Mouse (Mus musculus) Patski (cell line): Measurements from ENCODE around the gene Pidd1. TPM values are rescaled to one million over a fixed set of nuclear protein-coding genes. Genes with fewer than 3 reads are reported as not detected.

Experiments
- ATAC-seq: fragments of 100-300 bp; one replicate; pipeline ENCODE4 v1.8.0; 2021
- CTCF ChIA-PET: fragments of 350-600 bp; sonication (Branson Sonifier 250); formaldehyde crosslinking; loops from one replicate; lab custom pipeline; 2022; ENCODE audit warnings: inconsistent platforms; lab: Charles Lee
- POLR2A ChIA-PET: fragments of 350-600 bp; sonication (Branson Sonifier 250); formaldehyde crosslinking; loops from one replicate; lab custom pipeline; 2022; ENCODE audit warnings: antibody characterized with exemption, inconsistent platforms; lab: Charles Lee
- DNase-seq: peaks from one replicate; pipeline ENCODE4 v3.0.0-alpha.2; 2011; ENCODE audit warnings: low read depth, low spot score
- H3K27me3 ChIP-seq: fragments of 371-371 bp; one replicate; pipeline ENCODE4 v1.5.1; 2021
- CTCF ChIP-seq: fragments of 100-300 bp; IDR thresholded peaks from one replicate; pipeline ENCODE4 v1.5.1; 2021
- in situ Hi-C: fragments of 300-500 bp; cut with MboI; formaldehyde crosslinking; loops from 3 replicates; pipeline ENCODE4 v1.11.1; 2018; ENCODE audit warnings: low pct_unique_long_range_greater_than_20kb, mixed read lengths
- polyA plus RNA-seq: library from polyadenylated mRNA; unstranded; gene quantifications from one replicate; pipeline ENCODE4 v1.2.3, GENCODE M21; 2021

Pidd1 gene
- polyA plus RNA-seq, 1 experiment from 2014 or later = 4.9 TPM

DNA sequence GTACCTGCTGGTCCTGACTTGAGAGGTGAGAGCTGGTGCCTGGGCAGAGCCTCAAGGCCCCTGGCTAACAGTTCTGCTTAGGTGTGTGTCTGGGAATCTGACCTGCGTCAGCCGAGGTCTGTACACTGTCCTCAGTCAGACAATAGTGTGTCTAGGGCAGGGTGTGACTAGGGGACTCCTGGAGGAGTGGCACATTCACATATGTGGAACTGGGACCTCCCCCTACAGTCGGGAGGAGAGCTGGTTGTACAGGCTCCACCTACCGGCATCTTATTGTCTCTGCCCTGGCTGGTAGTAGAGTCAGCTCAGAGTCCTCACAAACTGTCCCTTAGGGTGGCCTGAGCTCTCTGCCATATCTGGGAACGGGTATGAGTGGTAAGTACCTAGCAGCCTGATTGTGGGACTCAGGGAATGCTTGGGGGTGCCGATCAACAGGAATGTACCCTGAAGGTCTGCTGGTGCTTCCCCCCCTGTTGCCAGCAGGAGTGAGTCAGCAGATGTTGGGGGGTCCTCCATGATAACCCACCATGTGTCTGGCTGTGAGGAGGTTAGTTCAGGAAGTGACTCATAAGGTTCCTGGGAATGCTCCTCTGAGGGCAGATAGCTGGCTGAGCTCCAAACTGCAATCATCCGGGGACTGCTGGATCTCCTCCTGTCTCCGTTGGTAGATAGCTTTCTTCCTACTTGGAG lies 24.8 kb upstream of the Pidd1 start:
- in situ Hi-C loops = loop anchor here (25.0 kb wide), 1 partner anchor 919 kb away; the partner anchor contains the start of genes Ctsd and Gm49369
- no peak for DNase-seq
- peak; percentile 61 for ATAC-seq
- ChIA-PET CTCF (interaction anchor here (0.7 to 3.7 kb wide), 9 partner anchors 9 to 202 kb away, joined by 3 to 16 read pairs (median 4); no protein-coding TSS in a partner anchor), POLR2A (interaction anchor here (0.7 to 5.2 kb wide), 9 partner anchors 10 to 252 kb away, joined by 3 to 64 read pairs (median 3); partner anchors contain the start of genes Pnpla2 and Rplp2)
- H3K27me3 ChIP-seq = no peaks in the 10 kb centered on the region
- no peak for TF ChIP-seq CTCF

DNA sequence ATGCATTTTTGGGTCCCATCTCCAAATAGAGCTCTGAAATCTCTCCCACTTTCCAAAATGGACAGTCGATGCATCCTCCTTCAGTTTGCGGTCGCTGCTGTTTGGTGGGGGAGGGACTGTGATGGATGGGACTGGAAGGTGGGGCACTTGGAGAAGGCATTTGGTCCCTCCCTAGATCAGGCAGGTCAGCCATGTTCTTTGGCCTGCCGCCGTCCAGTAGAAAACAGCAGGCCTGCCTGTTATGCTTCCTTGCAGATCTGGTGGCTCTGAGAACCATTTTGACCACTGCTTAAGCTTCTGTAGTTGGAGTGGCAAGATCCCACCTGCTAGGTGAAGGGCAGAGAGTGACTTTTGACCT lies 24.3 kb upstream of the Pidd1 start:
- TF ChIP-seq CTCF = no peak
- ATAC-seq (no peak), DNase-seq (no peak)
- no peaks in the 10 kb centered on the region for H3K27me3 ChIP-seq
- in situ Hi-C loops = loop anchor here (25.0 kb wide), 1 partner anchor 919 kb away; the partner anchor contains the start of genes Ctsd and Gm49369
- CTCF ChIA-PET = interaction anchor here (1.1 to 3.7 kb wide), 6 partner anchors 9 to 57 kb away, joined by 3 to 16 read pairs (median 12); no protein-coding TSS in a partner anchor
- POLR2A ChIA-PET = interaction anchor here (0.6 to 5.2 kb wide), 10 partner anchors 11 to 252 kb away, joined by 3 to 64 read pairs (median 3); partner anchors contain the start of genes Pnpla2 and Rplp2

DNA sequence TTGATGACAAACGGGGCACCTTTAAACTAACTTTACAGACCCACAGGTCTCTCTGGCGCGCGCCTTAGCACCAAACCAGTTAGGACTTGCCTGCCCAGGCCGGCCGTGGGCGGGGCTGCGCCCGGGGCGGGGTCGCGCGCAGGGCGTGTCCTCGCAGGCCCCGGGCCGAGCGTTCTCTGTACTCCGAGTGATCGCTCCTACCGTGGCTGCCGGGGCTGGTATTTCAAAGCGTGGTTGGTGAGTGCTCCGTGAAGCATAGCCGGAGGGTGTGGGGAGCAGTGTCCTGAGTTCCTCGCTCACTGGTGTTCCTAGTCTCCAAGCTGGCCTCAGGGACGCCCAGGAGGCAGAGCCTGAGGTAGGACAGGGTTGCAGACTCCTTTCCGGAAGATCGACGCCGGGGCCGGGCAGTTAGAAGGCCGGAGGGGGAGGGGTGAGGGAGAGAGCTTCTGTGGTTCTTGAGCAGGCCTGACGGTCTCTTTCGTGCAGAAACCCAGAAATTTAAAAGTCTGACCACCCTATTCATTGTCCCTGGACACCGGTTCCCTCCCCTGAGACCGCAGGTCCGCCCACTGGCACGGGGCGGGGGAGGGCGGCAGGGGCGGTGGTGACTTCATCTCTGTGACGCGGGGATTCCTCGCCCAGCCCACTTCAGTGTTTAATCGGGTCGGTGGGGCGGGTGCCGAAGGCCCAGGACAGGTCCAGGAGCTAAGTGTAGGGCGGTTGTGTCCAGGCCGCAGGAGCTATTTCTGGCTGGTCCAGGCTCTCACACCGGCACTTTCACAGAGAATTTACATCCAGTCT lies 23.6 kb upstream of the Pidd1 start, which contains the start of gene Cd151:
Gene Cd151, plus strand, starts transcription at position 163 of the 801 bp plus-strand sequence.
- CTCF ChIA-PET = interaction anchor here (1.0 to 3.7 kb wide), 6 partner anchors 9 to 58 kb away, joined by 3 to 16 read pairs (median 8); no protein-coding TSS in a partner anchor
- DNase-seq = no peak
- POLR2A ChIA-PET = interaction anchor here (0.6 to 5.2 kb wide), 10 partner anchors 11 to 251 kb away, joined by 3 to 64 read pairs (median 3); partner anchors contain the start of genes Pnpla2 and Rplp2
- peak; percentile 53 for ATAC-seq
- in situ Hi-C loops = loop anchor here (25.0 kb wide), 1 partner anchor 920 kb away; the partner anchor contains the start of genes Ctsd and Gm49369
- TF ChIP-seq CTCF = no peak
- no peaks in the 10 kb centered on the region for H3K27me3 ChIP-seq

DNA sequence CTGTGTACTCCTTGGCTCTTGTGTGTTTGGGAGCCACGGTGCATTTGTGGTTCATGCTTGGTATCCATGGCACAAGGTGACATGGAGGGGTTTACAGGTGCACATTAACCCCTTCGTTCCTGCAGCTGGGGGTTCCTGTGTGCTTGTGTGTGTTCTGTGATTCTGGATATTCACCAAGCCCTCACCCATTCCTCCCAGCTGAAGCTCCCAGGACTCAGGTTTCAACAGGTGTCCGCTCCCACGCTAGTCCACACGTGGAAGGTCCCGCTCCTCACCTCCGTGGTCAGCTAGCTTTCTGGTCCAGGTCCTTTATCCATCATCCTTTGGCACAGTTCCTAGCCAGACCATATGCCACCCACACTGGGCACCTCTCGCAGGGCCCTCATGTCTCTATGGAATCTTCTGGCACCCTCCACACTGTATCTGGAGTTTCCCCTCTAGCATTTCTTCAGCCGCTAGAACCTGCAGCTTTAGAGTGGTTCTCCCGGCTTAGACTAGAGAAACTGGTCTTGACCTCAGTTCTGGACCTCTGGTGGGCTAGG lies 22.9 kb upstream of the Pidd1 start:
- no peaks in the 10 kb centered on the region for H3K27me3 ChIP-seq
- ChIA-PET CTCF (interaction anchor here (1.0 to 3.7 kb wide), 4 partner anchors 8 to 59 kb away, joined by 3 to 16 read pairs (median 4); no protein-coding TSS in a partner anchor), POLR2A (interaction anchor here (0.9 to 5.2 kb wide), 5 partner anchors 10 to 75 kb away, joined by 3 to 64 read pairs (median 4); partner anchors contain the start of gene Pnpla2)
- ATAC-seq = no peak
- in situ Hi-C loops = loop anchor here (25.0 kb wide), 1 partner anchor 921 kb away; the partner anchor contains the start of genes Ctsd and Gm49369
- DNase-seq = no peak
- TF ChIP-seq CTCF = no peak

DNA sequence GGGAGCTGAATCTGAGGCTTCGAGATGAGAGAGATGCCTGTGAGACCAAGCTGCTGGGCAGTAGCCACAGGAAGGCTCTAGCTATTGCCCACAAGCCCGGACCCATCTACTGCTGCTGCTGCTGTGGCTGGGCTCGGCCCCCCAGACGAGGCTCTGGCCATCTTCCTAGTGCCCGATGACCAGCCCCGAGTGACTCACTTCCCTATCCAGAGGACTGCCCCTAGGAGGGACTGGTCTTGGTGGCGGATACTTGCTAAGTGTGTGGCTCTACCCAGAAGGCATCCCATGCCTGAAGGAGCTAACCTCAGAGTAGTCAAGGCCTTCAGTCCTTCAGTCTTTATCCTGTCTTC lies 22.2 kb upstream of the Pidd1 start:
- DNase-seq (no peak), ATAC-seq (no peak)
- ChIA-PET POLR2A (interaction anchor here (0.9 to 3.6 kb wide), 5 partner anchors 9 to 75 kb away, joined by 3 to 47 read pairs (median 3); partner anchors contain the start of genes Pnpla2, Polr2l and Tspan4), CTCF (interaction anchor here (1.0 to 3.7 kb wide), 3 partner anchors 9 to 59 kb away, joined by 3 to 16 read pairs (median 6); no protein-coding TSS in a partner anchor)
- no peak for TF ChIP-seq CTCF
- no peaks in the 10 kb centered on the region for H3K27me3 ChIP-seq
- in situ Hi-C loops = loop anchor here (25.0 kb wide), 1 partner anchor 921 kb away; the partner anchor contains the start of genes Ctsd and Gm49369

DNA sequence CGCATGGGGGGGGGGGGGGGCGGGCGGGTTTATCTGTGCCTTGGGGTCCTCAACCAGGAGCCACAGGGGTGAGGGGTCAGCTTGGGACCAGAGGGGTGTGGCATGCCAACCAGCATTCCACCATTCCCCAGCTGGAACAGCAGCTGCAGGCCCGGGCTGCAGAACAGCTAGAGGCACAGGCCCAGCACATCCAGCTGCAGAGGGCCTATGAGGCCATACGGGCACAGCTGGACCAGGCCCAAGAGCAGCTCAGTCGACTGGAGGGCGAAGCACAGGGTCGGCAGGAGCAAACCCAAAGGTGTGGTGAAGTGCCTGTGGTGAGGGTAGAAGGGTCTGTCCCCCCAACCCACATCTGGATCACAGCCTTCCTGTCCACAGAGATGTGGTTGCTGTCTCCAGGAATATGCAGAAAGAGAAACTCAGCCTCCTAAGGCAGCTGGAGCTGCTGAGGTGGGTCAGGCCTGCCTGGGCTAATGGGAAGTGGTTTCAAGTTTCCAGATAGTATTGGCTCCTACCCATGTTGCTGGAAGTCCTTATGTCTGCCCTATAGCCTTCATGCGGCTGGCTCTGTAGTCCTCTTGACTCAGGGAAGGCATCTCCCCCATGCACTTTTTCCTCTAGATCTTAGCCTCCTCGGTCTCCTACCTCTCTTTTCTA lies 21.7 kb upstream of the Pidd1 start:
- ChIA-PET CTCF (no interaction called here), POLR2A (interaction anchor here (1.1 to 1.3 kb wide), 2 partner anchors 9 to 10 kb away, joined by 3 to 4 read pairs; partner anchors contain the start of genes Polr2l and Tspan4)
- no peak for DNase-seq
- in situ Hi-C loops = loop anchor here (25.0 kb wide), 1 partner anchor 922 kb away; the partner anchor contains the start of genes Ctsd and Gm49369
- ATAC-seq = no peak
- H3K27me3 ChIP-seq = no peaks in the 10 kb centered on the region
- no peak for TF ChIP-seq CTCF

DNA sequence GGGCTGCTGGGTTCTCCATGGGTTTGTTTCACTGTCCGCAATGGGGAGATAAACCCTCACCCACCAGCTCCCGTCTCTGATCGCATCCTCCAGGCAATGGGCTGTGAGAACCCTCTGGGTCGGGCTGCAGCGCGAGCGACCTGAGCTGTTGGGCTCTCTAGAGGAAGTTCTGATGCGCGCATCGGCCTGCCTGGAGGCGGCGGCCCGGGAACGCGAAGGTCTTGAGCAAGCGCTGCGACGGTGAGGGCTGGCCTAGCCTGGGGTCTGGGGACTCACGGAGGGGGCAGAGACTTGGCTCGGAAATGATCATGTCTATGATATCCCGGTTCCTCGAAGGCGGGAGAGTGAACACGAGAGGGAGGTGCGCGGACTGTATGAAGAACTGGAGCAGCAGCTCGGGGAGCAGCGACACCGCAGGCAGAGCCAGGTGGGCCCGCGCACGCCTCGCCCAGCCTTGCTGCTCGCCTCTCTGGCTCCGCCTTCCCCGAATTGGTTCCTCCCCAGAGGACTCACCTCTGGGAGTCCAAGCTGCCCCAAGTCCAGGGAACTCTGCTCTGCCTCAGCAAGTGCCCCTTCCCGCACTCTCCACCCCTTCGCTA lies 20.9 kb upstream of the Pidd1 start:
- no peak for DNase-seq
- CTCF ChIA-PET = no interaction called here
- in situ Hi-C loops = loop anchor here (25.0 kb wide), 1 partner anchor 923 kb away; the partner anchor contains the start of genes Ctsd and Gm49369
- POLR2A ChIA-PET = interaction anchor here (1.1 to 1.3 kb wide), 2 partner anchors 8 to 11 kb away, joined by 3 to 4 read pairs; partner anchors contain the start of genes Polr2l and Tspan4
- no peak for TF ChIP-seq CTCF
- H3K27me3 ChIP-seq = no peaks in the 10 kb centered on the region
- ATAC-seq = no peak

DNA sequence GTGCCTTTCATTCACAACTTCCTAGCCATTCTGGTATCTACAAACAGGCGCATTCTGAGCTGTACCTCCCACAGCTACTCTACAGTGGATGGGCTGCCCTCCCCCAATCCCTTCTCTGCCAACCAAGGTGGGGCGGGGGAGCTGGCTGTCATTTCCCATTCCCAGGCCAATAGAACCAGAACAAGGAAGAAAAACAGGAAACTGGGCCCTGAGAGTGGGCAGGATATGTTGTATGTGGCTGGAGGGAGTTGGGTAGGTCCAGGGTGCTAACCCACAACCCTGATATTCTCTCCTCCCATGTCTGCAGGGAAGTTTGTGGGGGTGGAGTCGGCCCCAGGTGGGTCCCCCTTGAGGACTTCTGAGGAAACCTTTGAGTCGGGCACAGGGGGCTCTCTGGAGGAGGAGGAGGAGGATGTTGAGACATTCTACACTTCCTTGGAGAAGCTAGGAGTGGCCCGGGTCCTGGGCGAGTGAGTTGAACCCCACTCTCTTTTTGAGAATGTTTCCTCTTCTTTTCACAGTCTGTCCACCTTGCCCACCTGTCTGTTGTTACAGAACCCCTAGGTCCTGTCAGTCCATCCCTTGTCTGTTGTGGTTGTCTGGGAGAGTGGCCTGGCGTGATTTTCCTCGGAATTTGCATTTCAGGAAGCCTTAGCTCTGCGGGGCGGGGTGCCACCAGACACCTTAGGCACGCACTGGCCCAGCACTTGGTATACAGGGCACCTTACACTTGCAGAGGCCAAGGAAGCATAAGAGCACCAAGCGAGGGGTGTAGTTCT lies 20.2 kb upstream of the Pidd1 start:
- no peak for TF ChIP-seq CTCF
- POLR2A ChIA-PET = no interaction called here
- ATAC-seq (no peak), DNase-seq (no peak)
- in situ Hi-C loops = loop anchor here (25.0 kb wide), 1 partner anchor 923 kb away; the partner anchor contains the start of genes Ctsd and Gm49369
- no peaks in the 10 kb centered on the region for H3K27me3 ChIP-seq
- CTCF ChIA-PET = interaction anchor here (0.8 kb wide), 1 partner anchor 17 kb away, joined by 3 read pairs; no protein-coding TSS in a partner anchor
